Mouse (Mus musculus) hindbrain, embryonic 14.5 days (tissue): Measurements from ENCODE around the gene Gkap1. TPM values are rescaled to one million over a fixed set of nuclear protein-coding genes. Genes with fewer than 3 reads are reported as not detected.

ENCODE experiments used
- ATAC-seq: fragments of 200-750 bp; cut with Nextera tagmentation; 2 replicates; pipeline ENCODE4 v1.8.0; 2017; ENCODE audit warnings: moderate number of reproducible peaks, mild to moderate bottlenecking, moderate TSS enrichment, moderate library complexity; ENCODE audit not compliant: low FRiP score
- DNase-seq: peaks from one replicate; pipeline ENCODE4 v3.0.0-alpha.2; 2015; ENCODE audit warnings: low spot score
- H3K27ac ChIP-seq: fragments of 300-500 bp; sonication (generic); 2 replicates; pipeline ENCODE4 v1.5.1; 2014; ENCODE audit warnings: mild to moderate bottlenecking, moderate library complexity
- H3K27me3 ChIP-seq: fragments of 300-500 bp; sonication (generic); 2 replicates; pipeline ENCODE4 v1.6.1; 2014; ENCODE audit warnings: mild to moderate bottlenecking, low read length, mixed read lengths; ENCODE audit not compliant: control insufficient read depth, insufficient read depth
- H3K36me3 ChIP-seq: fragments of 300-500 bp; sonication (generic); replicated peaks from 2 replicates; pipeline ENCODE4 v1.6.1; 2014; ENCODE audit not compliant: control insufficient read depth, insufficient read depth
- H3K4me1 ChIP-seq: fragments of 300-500 bp; sonication (generic); replicated peaks from 2 replicates; pipeline ENCODE4 v1.6.1; 2014; ENCODE audit warnings: antibody characterized with exemption, low read length, mixed read lengths; ENCODE audit not compliant: control insufficient read depth, insufficient read depth
- H3K4me2 ChIP-seq: fragments of 300-500 bp; sonication (generic); replicated peaks from 2 replicates; pipeline ENCODE4 v1.6.1; 2014; ENCODE audit warnings: mild to moderate bottlenecking, moderate library complexity
- H3K4me3 ChIP-seq: fragments of 300-500 bp; sonication (generic); replicated peaks from 2 replicates; pipeline ENCODE4 v1.5.1; 2014; ENCODE audit warnings: mild to moderate bottlenecking, low read length
- H3K9ac ChIP-seq: fragments of 300-500 bp; sonication (generic); 2 replicates; pipeline ENCODE4 v1.6.1; 2014
- H3K9me3 ChIP-seq: fragments of 300-500 bp; sonication (generic); 2 replicates; pipeline ENCODE4 v1.6.1; 2016; ENCODE audit warnings: low read length; ENCODE audit not compliant: control insufficient read depth
- WGBS: fragments of 180-500 bp; shearing (Covaris S2); extraction: QIAGEN DNeasy Blood & Tissue Kit; methylation state at CpG from one replicate; pipeline ENCODE4 v1.1.7; 2014; 5-methylcytosine and 5-hydroxymethylcytosine counted together
- polyA plus RNA-seq: library from polyadenylated mRNA; unstranded; fragments of >200 nt; fragmentation: Nextera tagmentation; extraction: Ambion mirVana; gene quantifications from 2 replicates; pipeline ENCODE4 v1.2.1, GENCODE M21; 2014

The Gkap1 gene
- polyA plus RNA-seq, 1 experiment from 2014 or later = 29.9 TPM

DNA sequence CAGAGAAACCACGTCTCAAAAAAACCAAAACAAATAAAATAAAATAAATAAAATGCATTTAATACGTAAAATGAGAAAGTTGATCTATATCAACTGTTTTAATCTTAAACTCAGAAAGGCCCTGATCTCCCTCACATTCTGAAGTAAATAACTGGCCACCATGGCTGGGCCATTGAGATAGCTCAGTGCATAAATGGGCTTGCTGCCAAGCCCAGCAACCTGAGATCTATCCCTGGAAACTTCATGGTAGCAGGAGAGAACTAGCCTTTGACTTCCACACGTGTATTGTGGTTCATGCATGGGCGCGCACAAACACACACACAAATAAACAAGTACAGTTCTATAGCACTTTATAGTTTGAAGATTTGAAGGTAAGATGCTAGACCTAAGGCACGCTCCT, 74.2 kb downstream of the Gkap1 start:
- H3K4me1 ChIP-seq = 0 out of 2 replicates have a peak, but pooled peaks cover 6% of the 10 kb centered on the region
- ATAC-seq = no peak

DNA sequence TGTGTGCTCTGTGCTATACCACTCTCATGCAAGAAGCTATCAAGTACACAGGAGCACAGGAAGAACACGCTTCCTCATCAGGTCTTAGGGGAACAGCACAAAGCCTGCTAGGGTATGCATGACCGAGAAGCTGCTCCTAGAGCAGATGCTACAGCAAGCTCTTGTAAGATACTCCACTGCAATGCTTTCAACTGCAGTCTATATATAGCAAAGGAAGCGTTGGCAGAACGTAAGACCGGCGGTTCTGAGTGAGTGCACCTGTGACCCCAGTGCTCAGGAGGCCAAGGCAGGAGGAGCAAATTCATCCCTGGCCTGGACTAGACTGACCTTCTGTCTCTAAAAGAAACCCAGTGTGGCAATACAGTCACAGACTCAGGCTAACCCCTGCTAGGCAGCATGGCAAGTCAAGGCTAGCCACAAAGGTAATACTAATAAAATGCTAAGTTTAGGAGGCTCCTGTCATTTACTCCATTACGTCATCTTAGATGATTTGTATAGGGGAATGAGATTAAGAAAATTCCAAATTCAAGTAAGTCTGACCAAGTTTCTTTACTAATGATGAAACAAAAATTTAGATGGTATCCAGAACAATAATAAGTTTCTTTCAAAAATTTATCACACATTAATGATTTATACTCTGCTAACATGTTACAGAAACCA, 77.4 kb downstream of the Gkap1 start:
- Histone ChIP-seq H3K4me2 (no peak overlapping the region), H3K36me3 (peaks cover 36% of the 10 kb centered on the region), H3K9ac (no peak overlapping the region), H3K4me1 (0 out of 2 replicates have a peak, but pooled peaks cover 3% of the 10 kb centered on the region), H3K27ac (no peak overlapping the region), H3K27me3 (no peaks in the 10 kb centered on the region), H3K4me3 (no peak overlapping the region), H3K9me3 (no peaks in the 10 kb centered on the region)
- no peak for DNase-seq
- no peak for ATAC-seq
- WGBS = 92% methylated on average over 7 of the region's 7 CpGs

More for the DNA sequence above, 74.2 kb downstream of the Gkap1 start:
- no peaks in the 10 kb centered on the region for H3K9me3 ChIP-seq
- H3K4me2 ChIP-seq = no peak overlapping the region
- no peak overlapping the region for H3K27ac ChIP-seq
- no peak overlapping the region for H3K4me3 ChIP-seq
- H3K27me3 ChIP-seq = no peaks in the 10 kb centered on the region
- H3K36me3 ChIP-seq = peaks cover 14% of the 10 kb centered on the region
- no peak overlapping the region for H3K9ac ChIP-seq
- WGBS = 89% methylated on average over 6 of the region's 6 CpGs
- DNase-seq = no peak

DNA sequence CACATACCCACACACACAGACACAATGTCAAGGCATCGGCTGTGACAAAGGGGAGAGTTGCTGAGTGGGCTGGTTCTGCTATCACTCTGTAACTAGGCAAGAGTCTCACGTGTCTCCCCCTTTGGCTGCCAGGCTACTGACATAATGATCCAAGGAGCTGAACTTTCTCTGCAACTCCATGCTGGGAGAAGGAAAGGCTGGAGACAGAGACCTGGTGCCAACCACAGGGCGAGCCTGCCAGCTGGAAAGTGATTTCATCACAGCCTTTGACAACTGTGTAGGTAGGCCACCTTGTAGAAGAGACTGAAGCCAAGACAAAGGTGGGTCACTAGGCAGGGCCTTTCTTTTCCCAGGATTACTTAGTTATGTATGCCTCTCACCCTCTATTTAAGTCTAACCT, 78.3 kb downstream of the Gkap1 start:
- DNase-seq = no peak
- no peaks in the 10 kb centered on the region for H3K9me3 ChIP-seq
- H3K27ac ChIP-seq = no peak overlapping the region
- H3K9ac ChIP-seq = no peak overlapping the region
- H3K4me1 ChIP-seq = no peaks in the 10 kb centered on the region
- ATAC-seq = no peak
- H3K27me3 ChIP-seq = no peaks in the 10 kb centered on the region
- 70% methylated on average over 3 of the region's 3 CpGs for WGBS
- H3K4me2 ChIP-seq = no peak overlapping the region
- no peak overlapping the region for H3K4me3 ChIP-seq
- H3K36me3 ChIP-seq = peaks cover 45% of the 10 kb centered on the region

DNA sequence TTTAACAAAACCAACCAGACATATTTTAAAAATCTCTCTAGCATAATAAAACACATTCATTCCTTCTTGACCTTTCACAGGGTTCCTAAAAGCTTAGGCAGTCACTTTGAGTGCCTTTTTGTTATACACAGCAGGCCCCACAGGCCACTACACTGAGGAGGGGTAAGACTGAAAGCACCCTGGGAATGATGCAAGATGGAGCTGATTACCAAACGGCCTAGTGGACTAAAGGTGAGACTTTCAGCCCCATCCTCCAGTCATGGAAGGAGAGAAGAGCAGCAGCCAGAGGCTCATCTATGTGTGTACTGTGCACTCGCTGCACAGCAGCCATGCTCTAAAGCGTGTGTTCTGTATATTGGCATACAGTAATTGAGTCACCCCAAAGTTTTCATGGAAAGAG, 80.6 kb downstream of the Gkap1 start:
- ATAC-seq (no peak), DNase-seq (no peak)
- 79% methylated on average over 3 of the region's 3 CpGs for WGBS
- Histone ChIP-seq H3K4me2 (no peak overlapping the region), H3K27ac (no peak overlapping the region), H3K4me1 (no peaks in the 10 kb centered on the region), H3K9ac (no peak overlapping the region), H3K4me3 (no peak overlapping the region), H3K27me3 (no peaks in the 10 kb centered on the region), H3K9me3 (no peaks in the 10 kb centered on the region), H3K36me3 (peaks cover 66% of the 10 kb centered on the region)

DNA sequence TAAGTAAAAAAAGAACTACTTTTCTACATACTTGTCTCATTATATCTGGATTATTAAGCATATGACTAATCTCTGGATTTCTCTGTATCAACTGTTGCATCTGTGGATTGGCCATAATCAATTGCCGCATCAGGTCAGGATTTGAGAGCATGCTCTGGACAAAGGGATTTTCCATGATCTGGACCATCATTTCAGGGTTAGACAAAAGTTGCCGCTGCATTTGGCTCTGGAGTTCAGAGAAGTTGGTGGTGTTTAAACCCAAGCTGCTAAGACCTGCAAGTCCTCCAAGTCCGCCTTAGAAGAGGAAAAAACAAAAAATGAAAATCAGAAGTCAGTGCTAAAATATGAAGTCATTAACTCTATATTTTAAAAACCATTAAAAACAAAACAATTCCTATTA, 82.3 kb downstream of the Gkap1 start:
- Histone ChIP-seq H3K27me3 (no peaks in the 10 kb centered on the region), H3K9ac (no peak overlapping the region), H3K36me3 (peaks cover 74% of the 10 kb centered on the region), H3K4me3 (no peak overlapping the region), H3K4me2 (no peak overlapping the region), H3K9me3 (no peaks in the 10 kb centered on the region), H3K27ac (no peak overlapping the region), H3K4me1 (no peaks in the 10 kb centered on the region)
- no peak for ATAC-seq
- 98% methylated on average over 3 of the region's 3 CpGs for WGBS
- no peak for DNase-seq

DNA sequence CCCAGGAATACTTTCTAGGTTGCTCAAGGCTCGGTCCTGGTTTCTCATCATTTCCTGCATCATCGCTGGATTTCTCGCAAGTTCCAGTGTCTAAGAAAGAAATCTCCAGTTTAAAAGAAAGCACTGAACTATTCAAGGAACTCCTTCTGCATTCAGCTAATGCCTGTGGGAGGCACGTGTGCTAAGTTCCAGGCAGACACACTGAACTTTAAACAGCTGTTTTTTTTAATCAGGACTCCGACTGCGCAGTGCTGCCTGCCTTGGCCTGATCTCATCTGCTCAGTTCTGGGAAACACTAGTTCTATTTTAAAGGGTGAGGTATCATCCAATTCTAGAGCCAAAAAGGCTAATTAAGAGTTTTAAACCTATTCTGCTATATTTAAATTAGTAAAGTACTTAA, 83.4 kb downstream of the Gkap1 start:
- Histone ChIP-seq H3K27ac (no peak overlapping the region), H3K4me1 (no peaks in the 10 kb centered on the region), H3K36me3 (peaks cover 73% of the 10 kb centered on the region), H3K9ac (no peak overlapping the region), H3K27me3 (no peaks in the 10 kb centered on the region), H3K4me3 (no peak overlapping the region), H3K4me2 (no peak overlapping the region), H3K9me3 (no peaks in the 10 kb centered on the region)
- ATAC-seq (no peak), DNase-seq (no peak)
- WGBS = 93% methylated on average over 6 of the region's 6 CpGs

DNA sequence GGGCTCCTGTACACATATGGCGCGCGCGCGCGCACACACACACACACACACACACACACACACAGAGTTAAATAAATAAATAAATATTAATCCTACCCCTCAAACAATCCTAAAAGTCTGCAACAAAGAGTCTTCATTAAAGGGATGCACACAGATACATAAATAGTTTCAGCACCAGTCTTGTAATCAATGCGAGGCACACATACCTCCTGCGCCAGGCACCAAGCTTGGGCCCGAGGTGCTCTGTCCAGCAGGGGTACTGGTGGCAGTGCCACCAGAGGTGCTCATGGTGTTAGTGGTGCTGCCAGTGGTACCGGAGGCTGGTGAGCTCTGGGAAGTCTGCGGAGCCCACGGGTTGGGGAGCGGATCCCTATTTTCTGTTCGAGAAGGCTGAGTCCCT, 84.0 kb downstream of the Gkap1 start:
- WGBS = 99% methylated on average over 14 of the region's 14 CpGs
- Histone ChIP-seq H3K36me3 (peaks cover 74% of the 10 kb centered on the region), H3K9me3 (no peaks in the 10 kb centered on the region), H3K4me3 (no peak overlapping the region), H3K4me1 (no peaks in the 10 kb centered on the region), H3K9ac (no peak overlapping the region), H3K27me3 (no peaks in the 10 kb centered on the region), H3K27ac (no peak overlapping the region), H3K4me2 (no peak overlapping the region)
- DNase-seq (no peak), ATAC-seq (no peak)

DNA sequence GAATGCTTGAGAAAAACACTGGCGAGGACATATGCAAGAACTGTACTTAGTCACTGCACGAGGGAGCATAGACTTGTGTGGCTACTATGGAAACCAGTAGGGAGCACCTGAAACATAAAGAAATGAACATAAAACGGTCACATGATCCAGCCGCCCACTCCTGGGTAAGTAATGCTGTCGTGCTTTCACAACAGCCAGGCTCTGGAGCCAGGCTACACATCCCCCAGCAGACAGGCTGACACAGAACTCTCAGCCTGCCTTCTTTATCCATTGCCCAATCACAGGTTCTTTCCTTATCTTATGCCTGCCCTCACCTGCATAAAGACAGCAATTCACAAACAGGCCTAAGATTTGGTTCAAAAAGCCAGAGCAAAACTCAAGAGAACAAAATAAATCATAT, 86.0 kb downstream of the Gkap1 start:
- DNase-seq = no peak
- ATAC-seq = no peak
- 87% methylated on average over 5 of the region's 5 CpGs for WGBS
- no peaks in the 10 kb centered on the region for H3K27me3 ChIP-seq
- no peak overlapping the region for H3K4me3 ChIP-seq
- H3K9ac ChIP-seq = no peak overlapping the region
- no peak overlapping the region for H3K4me2 ChIP-seq
- no peak overlapping the region for H3K27ac ChIP-seq
- peaks cover 62% of the 10 kb centered on the region for H3K36me3 ChIP-seq
- no peaks in the 10 kb centered on the region for H3K4me1 ChIP-seq
- H3K9me3 ChIP-seq = no peaks in the 10 kb centered on the region

DNA sequence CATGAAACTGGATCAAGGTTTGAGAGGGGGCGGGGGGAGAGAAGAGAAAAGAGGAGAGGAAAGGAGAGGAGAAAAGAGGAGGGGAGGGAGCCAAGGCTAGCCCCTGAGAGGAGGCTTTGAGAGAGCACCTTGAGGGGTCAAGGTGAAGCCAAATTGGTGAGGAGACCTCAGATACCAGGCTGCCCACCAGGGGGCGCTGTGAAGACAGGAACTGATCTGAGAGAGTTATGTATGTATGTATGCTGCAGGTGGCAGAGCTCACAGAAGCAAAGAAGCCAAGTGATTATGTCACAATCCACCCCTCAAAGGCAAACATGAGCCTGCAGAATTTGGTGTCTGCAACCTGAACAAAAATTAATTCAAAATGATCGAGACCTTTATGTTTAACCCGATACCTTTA, 87.1 kb downstream of the Gkap1 start:
- 70% methylated on average over 4 of the region's 4 CpGs for WGBS

DNA sequence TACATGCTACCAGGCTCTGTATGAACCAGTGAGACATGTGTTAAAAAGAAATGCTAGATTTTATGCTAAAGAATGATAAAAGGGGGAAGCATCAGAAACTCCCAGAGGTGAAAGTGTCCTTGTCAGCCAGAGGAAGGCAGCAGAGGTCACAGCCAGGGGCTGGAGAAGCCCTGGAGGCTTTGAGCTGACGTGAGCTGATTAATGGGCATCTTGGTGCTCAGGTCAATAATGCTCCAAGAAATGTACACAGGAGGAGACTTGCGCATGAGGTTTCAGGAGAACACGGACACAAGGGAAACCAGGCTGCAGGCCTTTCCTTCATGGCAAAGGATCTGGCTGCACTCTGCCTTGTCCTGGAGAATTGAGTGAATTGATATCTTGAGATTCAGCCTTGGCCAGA, 87.7 kb downstream of the Gkap1 start:
- no peak overlapping the region for H3K4me2 ChIP-seq
- peaks cover 62% of the 10 kb centered on the region for H3K36me3 ChIP-seq
- DNase-seq (no peak), ATAC-seq (no peak)
- no peak overlapping the region for H3K27ac ChIP-seq
- whole genome bisulfite sequencing = 74% methylated on average over 3 of the region's 3 CpGs
- no peak overlapping the region for H3K4me3 ChIP-seq
- H3K9me3 ChIP-seq = no peaks in the 10 kb centered on the region
- H3K4me1 ChIP-seq = no peaks in the 10 kb centered on the region
- H3K27me3 ChIP-seq = no peaks in the 10 kb centered on the region
- no peak overlapping the region for H3K9ac ChIP-seq

More for the DNA sequence above, 87.1 kb downstream of the Gkap1 start:
- Histone ChIP-seq H3K4me3 (no peak overlapping the region), H3K4me1 (no peaks in the 10 kb centered on the region), H3K4me2 (no peak overlapping the region), H3K27me3 (no peaks in the 10 kb centered on the region), H3K9me3 (no peaks in the 10 kb centered on the region), H3K36me3 (peaks cover 63% of the 10 kb centered on the region), H3K27ac (no peak overlapping the region), H3K9ac (no peak overlapping the region)
- ATAC-seq (peak; percentile 55; the same call in 1 of the 2 replicates), DNase-seq (peak; percentile 81)
